18 mouse cellular contexts compared by ENCODE assay signal in the genomic region with DNA sequence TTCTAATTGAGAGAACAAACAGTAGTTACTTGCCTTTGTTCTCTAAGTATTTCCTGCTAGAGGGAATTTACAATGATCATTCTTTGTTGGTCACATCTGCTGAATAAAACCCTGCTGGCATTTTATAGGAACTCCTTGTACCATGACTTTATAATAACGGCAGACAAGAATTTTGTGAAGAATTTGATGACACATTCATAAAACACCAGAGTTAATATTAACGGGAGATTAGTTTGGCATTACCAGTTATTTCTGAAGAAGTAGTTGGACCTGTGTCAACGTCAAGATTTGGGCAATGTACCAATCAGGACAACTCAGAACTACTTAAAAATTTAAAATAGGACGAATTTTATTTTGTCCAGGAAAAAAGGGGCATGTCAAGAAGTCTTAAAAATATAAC.
DNase-seq lines count a peak whose midpoint lies in the region; ATAC-seq and TF ChIP-seq lines count a peak whose summit lies in the region.
"Had no signal": no experiment of that assay in that cellular context is flagged by ENCODE, and none has a peak within 500 bp of the region (broad histone marks: within the 10 kb centered on the region; RNA-seq: fewer than 3 reads in every experiment).

No protein-coding gene starts in this region.

- POLR2A ChIA-PET in Patski (lab: Charles Lee) = no interaction called here

- no peak for TF ChIP-seq POLR2A in kidney, adult 2 months (IDR thresholded peaks at IDR 0.05; ENCODE audit: low read depth, low read length)
- no peak for TF ChIP-seq POLR2A in myocyte (IDR thresholded peaks at IDR 0.05; ENCODE audit: insufficient read length, low read depth)

- H3K4me3 ChIP-seq in kidney, adult 2 months (ENCODE audit: insufficient read depth, low read depth, low read length) = no peak overlapping the region
- H3K4me3 ChIP-seq in myocyte = no peak overlapping the region
- no peak overlapping the region for H3K4me3 ChIP-seq in forebrain, postnatal 0 days (ENCODE audit: low read depth, low read length)
- H3K4me3 ChIP-seq: embryonic facial prominence, embryonic 12.5 days; forebrain, embryonic 13.5 days; heart, embryonic 12.5 days; hindbrain, embryonic 10.5 days; intestine, embryonic 15.5 days had no signal

- peak; percentile 92 for ATAC-seq in Patski
- no peak for ATAC-seq in forebrain, postnatal 0 days
- ATAC-seq: intestine, embryonic 15.5 days had no signal

- 37% methylated on average over 4 of the region's 4 CpGs for WGBS in kidney, adult 2 months
- WGBS in forebrain, postnatal 0 days = 66% methylated on average over 4 of the region's 4 CpGs

- peak; percentile 80 for DNase-seq in kidney, adult 2 months
- DNase-seq in kidney, postnatal 4 days = no peak
- DNase-seq in 3134 (ENCODE audit: extremely low read depth, insufficient read length, low spot score) = peak; percentile 42
- DNase-seq in Patski (ENCODE audit: low read depth, low spot score) = peak; percentile 74
- DNase-seq in forebrain, postnatal 0 days = no peak
- DNase-seq in gastrocnemius, adult 18-20 months (ENCODE audit: low spot score) = no peak
- DNase-seq: cerebellum, adult 11-12 months; cerebellum, adult 9-10 months; cerebellum, postnatal 25 days; gastrocnemius, postnatal 36 days had no signal

- H3K27ac ChIP-seq in kidney, adult 2 months (ENCODE audit: insufficient read depth, low read depth, low read length) = no peak overlapping the region
- no peak overlapping the region for H3K27ac ChIP-seq in forebrain, postnatal 0 days (ENCODE audit: low read depth, low read length)
- H3K27ac ChIP-seq: embryonic facial prominence, embryonic 12.5 days; forebrain, embryonic 13.5 days; hindbrain, embryonic 10.5 days; hindbrain, embryonic 14.5 days; intestine, embryonic 15.5 days had no signal

- in situ Hi-C loops in Patski (cut with MboI; ENCODE audit: low pct_unique_long_range_greater_than_20kb) = loop anchor here (5.0 to 25.0 kb wide), 2 partner anchors 116 to 206 kb away; a partner anchor contains a TSS

- no peaks in the 10 kb centered on the region for H3K79me2 ChIP-seq in myocyte (ENCODE audit: control insufficient read depth, insufficient read depth)

- no peaks in the 10 kb centered on the region for H3K36me3 ChIP-seq in kidney, adult 2 months (ENCODE audit: control insufficient read depth, insufficient read depth, low read length)
- H3K36me3 ChIP-seq in myocyte (ENCODE audit: control insufficient read depth, insufficient read depth) = no peaks in the 10 kb centered on the region
- no peaks in the 10 kb centered on the region for H3K36me3 ChIP-seq in forebrain, postnatal 0 days (ENCODE audit: insufficient read depth)
- H3K36me3 ChIP-seq: embryonic facial prominence, embryonic 12.5 days; heart, embryonic 12.5 days; hindbrain, embryonic 10.5 days; intestine, embryonic 15.5 days had no signal

- H3K9me3 ChIP-seq in forebrain, postnatal 0 days (ENCODE audit: low read length) = no peaks in the 10 kb centered on the region
- H3K9me3 ChIP-seq: embryonic facial prominence, embryonic 12.5 days; forebrain, embryonic 13.5 days; heart, embryonic 12.5 days; hindbrain, embryonic 10.5 days; intestine, embryonic 15.5 days had no signal

- CTCF ChIA-PET in Patski (lab: Charles Lee) = no interaction called here

- H3K4me2 ChIP-seq in myocyte (ENCODE audit: low read depth) = peak overlapping the region; percentile 53
- no peak overlapping the region for H3K4me2 ChIP-seq in forebrain, postnatal 0 days (ENCODE audit: low read depth)
- H3K4me2 ChIP-seq: embryonic facial prominence, embryonic 12.5 days; forebrain, embryonic 13.5 days; heart, embryonic 12.5 days; hindbrain, embryonic 14.5 days; intestine, embryonic 15.5 days had no signal

- H3K4me1 ChIP-seq in kidney, adult 2 months (ENCODE audit: control insufficient read depth, insufficient read depth, low read length) = peaks cover 7% of the 10 kb centered on the region; the same call in 1 of the 2 replicates
- no peaks in the 10 kb centered on the region for H3K4me1 ChIP-seq in forebrain, postnatal 0 days (ENCODE audit: insufficient read depth)
- H3K4me1 ChIP-seq: embryonic facial prominence, embryonic 12.5 days; forebrain, embryonic 13.5 days; hindbrain, embryonic 10.5 days; intestine, embryonic 15.5 days had no signal

- no peak overlapping the region for H3ac ChIP-seq in myocyte (ENCODE audit: control insufficient read depth, insufficient read length)

- no peaks in the 10 kb centered on the region for H3K27me3 ChIP-seq in kidney, adult 2 months (replicated peaks; ENCODE audit: control insufficient read depth, insufficient read depth, low read length)
- H3K27me3 ChIP-seq in Patski (no peaks in the 10 kb centered on the region), myocyte (ENCODE audit: control insufficient read depth, insufficient read depth, insufficient read length) (no peaks in the 10 kb centered on the region)
- no peaks in the 10 kb centered on the region for H3K27me3 ChIP-seq in forebrain, postnatal 0 days (ENCODE audit: insufficient read depth, low read length)
- H3K27me3 ChIP-seq: CH12.LX; embryonic facial prominence, embryonic 12.5 days; forebrain, embryonic 13.5 days; heart, embryonic 12.5 days; intestine, embryonic 15.5 days had no signal

- H3K9ac ChIP-seq in forebrain, postnatal 0 days = no peak overlapping the region
- H3K9ac ChIP-seq: embryonic facial prominence, embryonic 12.5 days; forebrain, embryonic 13.5 days; heart, embryonic 12.5 days; hindbrain, embryonic 14.5 days; intestine, embryonic 15.5 days had no signal

- TF ChIP-seq CTCF in kidney, adult 2 months (conservative IDR thresholded peaks at IDR 0.05; ENCODE audit: insufficient read depth, insufficient read length, low read depth, low read length) = no peak
- TF ChIP-seq CTCF in Patski (IDR thresholded peaks at IDR 0.05) = no peak
- no peak for TF ChIP-seq CTCF in forebrain, postnatal 0 days (IDR thresholded peaks at IDR 0.05; ENCODE audit: low read depth)

TF ChIP-seq in myocyte, 11 proteins besides CTCF, POLR2A, EP300 and RAD21:
- TF ChIP-seq E2F4 (IDR thresholded peaks at IDR 0.05; ENCODE audit: insufficient read depth) (no peak), TCF12 (IDR thresholded peaks at IDR 0.05; ENCODE audit: insufficient read depth, poor library complexity, severe bottlenecking) (no peak), POLR2AphosphoS2 (IDR thresholded peaks at IDR 0.05; ENCODE audit: insufficient read length, low read depth) (no peak), CEBPB (IDR thresholded peaks at IDR 0.05; ENCODE audit: insufficient read depth, poor library complexity, severe bottlenecking) (no peak), TCF3 (IDR thresholded peaks at IDR 0.05; ENCODE audit: insufficient read length, low read depth) (no peak), MYOD1 (IDR thresholded peaks at IDR 0.05; ENCODE audit: control insufficient read depth in 1 of 3, insufficient read length in 2 of 3, low read depth in 2 of 3) (no peak), SRF (IDR thresholded peaks at IDR 0.05; ENCODE audit: control insufficient read depth, insufficient read length, low read depth) (no peak), MYOG (IDR thresholded peaks at IDR 0.05; ENCODE audit: control insufficient read depth in 1 of 3, insufficient read depth in 1 of 3, insufficient read length in 2 of 3, low read depth in 2 of 3) (no peak), REST (IDR thresholded peaks at IDR 0.05; ENCODE audit: insufficient read depth, insufficient read length) (no peak), USF1 (IDR thresholded peaks at IDR 0.05; ENCODE audit: low read depth) (no peak), MAX (IDR thresholded peaks at IDR 0.05; ENCODE audit: low read depth) (no peak)

Comparison
In these comparisons a context has a peak if more than half of its experiments do, and no peak if none do; other contexts are left out.
1. DNase-seq: peak in kidney, adult 2 months (single experiment), 3134 (single experiment) and Patski (single experiment); none in kidney, postnatal 4 days (0 of 2), forebrain, postnatal 0 days (single experiment) and gastrocnemius, adult 18-20 months (single experiment).